Mouse (Mus musculus) embryonic facial prominence, embryonic 14.5 days (tissue): ENCODE results near the gene Bdh1. TPM values are rescaled to one million over a fixed set of nuclear protein-coding genes. Genes with fewer than 3 reads are reported as not detected.

Experiments used
- ATAC-seq: fragments of 200-750 bp; cut with Nextera tagmentation; 2 replicates; pipeline ENCODE4 v1.8.0; 2017; ENCODE audit warnings: low read depth, moderate number of reproducible peaks, moderate TSS enrichment
- DNase-seq: peaks from one replicate; pipeline ENCODE4 v3.0.0-alpha.2; 2015; ENCODE audit warnings: low spot score
- H3K27ac ChIP-seq: fragments of 300-500 bp; sonication (generic); replicated peaks from 2 replicates; pipeline ENCODE4 v1.5.1; 2014; ENCODE audit warnings: low read depth, mild to moderate bottlenecking, low read length, moderate library complexity
- H3K27me3 ChIP-seq: fragments of 300-500 bp; sonication (generic); replicated peaks from 2 replicates; pipeline ENCODE4 v1.6.1; 2014; ENCODE audit warnings: low read length; ENCODE audit not compliant: control insufficient read depth, insufficient read depth
- H3K36me3 ChIP-seq: fragments of 300-500 bp; sonication (generic); 2 replicates; pipeline ENCODE4 v1.6.1; 2014; ENCODE audit warnings: low read length, mixed read lengths; ENCODE audit not compliant: control insufficient read depth, insufficient read depth
- H3K4me1 ChIP-seq: fragments of 300-500 bp; sonication (generic); 2 replicates; pipeline ENCODE4 v1.6.1; 2014; ENCODE audit warnings: antibody characterized with exemption, low read length; ENCODE audit not compliant: control insufficient read depth, insufficient read depth
- H3K4me2 ChIP-seq: fragments of 300-500 bp; sonication (generic); 2 replicates; pipeline ENCODE4 v1.6.1; 2014; ENCODE audit warnings: low read depth, mild to moderate bottlenecking, low read length, moderate library complexity, mixed read lengths
- H3K4me3 ChIP-seq: fragments of 300-500 bp; sonication (generic); 2 replicates; pipeline ENCODE4 v1.5.1; 2014; ENCODE audit warnings: low read depth, mild to moderate bottlenecking, low read length
- H3K9ac ChIP-seq: fragments of 300-500 bp; sonication (generic); 2 replicates; pipeline ENCODE4 v1.6.1; 2014; ENCODE audit warnings: low read depth, mild to moderate bottlenecking, low read length, moderate library complexity, mixed read lengths
- H3K9me3 ChIP-seq: fragments of 300-500 bp; sonication (generic); 2 replicates; pipeline ENCODE4 v1.6.1; 2016; ENCODE audit warnings: low read length; ENCODE audit not compliant: control insufficient read depth
- WGBS: fragments of 180-500 bp; shearing (Covaris S2); extraction: QIAGEN DNeasy Blood & Tissue Kit; methylation state at CpG from one replicate; pipeline ENCODE4 v1.1.7; 2014; 5-methylcytosine and 5-hydroxymethylcytosine counted together
- polyA plus RNA-seq: library from polyadenylated mRNA; unstranded; fragments of >200 nt; fragmentation: Nextera tagmentation; extraction: Ambion mirVana; gene quantifications from 2 replicates; pipeline ENCODE4 v1.2.1, GENCODE M21; 2014

Gene Bdh1
- polyA plus RNA-seq, 1 experiment from 2014 or later: 30.4 TPM

GRCm38 (mm10) chr16:31435146-31435545 lies 13.1 kb downstream of the Bdh1 start:
- Histone ChIP-seq H3K9ac (no peak overlapping the region), H3K27me3 (no peaks in the 10 kb centered on the region), H3K9me3 (no peaks in the 10 kb centered on the region), H3K4me1 (0 out of 2 replicates have a peak, but pooled peaks cover 5% of the 10 kb centered on the region), H3K4me3 (no peak overlapping the region), H3K4me2 (no peak overlapping the region), H3K27ac (no peak overlapping the region), H3K36me3 (peaks cover 14% of the 10 kb centered on the region; the same call in 1 of the 2 replicates)
- ATAC-seq: no peak
- WGBS: 90% methylated on average over 4 of the region's 4 CpGs
- DNase-seq: no peak

DNA sequence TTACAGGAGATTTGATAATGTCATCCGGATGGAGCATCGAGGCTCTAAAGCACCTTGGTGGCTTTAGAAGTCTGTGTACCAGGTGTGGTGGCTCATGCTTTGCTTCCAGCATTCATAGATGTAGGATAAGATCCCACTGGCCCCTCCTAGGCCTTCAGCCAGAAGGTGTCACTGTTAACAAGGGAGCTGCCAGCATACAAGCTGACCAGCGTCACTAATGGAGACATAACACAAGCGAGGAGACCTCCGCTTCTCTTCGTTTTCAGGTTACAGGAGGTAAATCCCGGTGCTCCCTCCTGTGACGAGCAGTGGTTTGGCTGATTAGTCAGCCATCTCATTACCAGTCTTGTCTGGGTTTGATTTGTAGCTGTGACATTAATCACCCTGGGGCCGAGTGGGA lies 14.0 kb downstream of the Bdh1 start:
- no peak for ATAC-seq

DNA sequence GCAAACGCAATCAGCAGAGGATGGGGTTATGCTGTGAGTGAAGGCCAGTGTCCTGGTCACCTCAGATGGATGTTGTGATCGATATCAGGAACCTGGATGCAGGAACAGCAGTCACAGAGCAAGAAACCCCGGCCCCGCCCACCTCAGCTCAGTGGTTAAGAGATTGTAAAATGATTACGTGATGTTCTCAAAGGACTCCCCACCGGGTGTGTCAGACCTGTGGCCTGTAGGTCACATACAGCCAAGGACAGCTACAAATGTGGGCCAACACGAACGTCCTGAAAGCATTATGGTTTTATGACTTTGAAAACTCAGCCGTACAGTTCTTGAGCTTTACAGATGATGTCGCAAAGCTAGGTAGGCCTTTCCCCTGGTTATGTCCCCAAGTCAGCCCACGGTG lies 15.3 kb downstream of the Bdh1 start:
- no peak for ATAC-seq
- WGBS: 81% methylated on average over 11 of the region's 11 CpGs
- H3K9ac ChIP-seq: no peak overlapping the region

More for the DNA sequence above, 14.0 kb downstream of the Bdh1 start:
- Histone ChIP-seq H3K27me3 (no peaks in the 10 kb centered on the region), H3K36me3 (peaks cover 17% of the 10 kb centered on the region; the same call in 1 of the 2 replicates), H3K9ac (no peak overlapping the region), H3K4me1 (0 out of 2 replicates have a peak, but pooled peaks cover 5% of the 10 kb centered on the region), H3K4me2 (no peak overlapping the region), H3K4me3 (no peak overlapping the region), H3K27ac (no peak overlapping the region), H3K9me3 (no peaks in the 10 kb centered on the region)
- no peak for DNase-seq
- WGBS: 56% methylated on average over 9 of the region's 9 CpGs

DNA sequence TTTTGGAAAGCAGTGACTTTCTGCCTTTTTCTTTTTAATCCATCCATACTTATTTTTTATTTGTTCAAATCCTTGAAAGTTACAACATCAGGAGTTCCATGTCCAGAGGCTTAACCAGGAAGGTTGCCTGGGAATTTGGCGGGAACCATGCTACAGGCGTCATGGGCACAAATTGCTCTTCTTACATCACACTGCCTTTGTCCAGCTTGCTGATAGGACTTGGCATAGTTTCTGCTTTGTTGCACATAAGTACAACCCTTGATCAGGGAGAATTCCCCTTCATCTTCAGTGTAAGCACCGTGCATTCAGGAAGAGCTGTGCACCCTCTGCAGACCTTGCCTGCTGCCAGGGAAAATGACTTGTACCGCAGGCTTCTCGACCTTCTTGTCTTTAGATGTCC lies 17.4 kb downstream of the Bdh1 start:
- Histone ChIP-seq H3K27me3 (no peaks in the 10 kb centered on the region), H3K4me3 (no peak overlapping the region), H3K27ac (no peak overlapping the region), H3K9me3 (no peaks in the 10 kb centered on the region), H3K9ac (no peak overlapping the region), H3K4me2 (no peak overlapping the region), H3K4me1 (no peaks in the 10 kb centered on the region), H3K36me3 (peaks cover 17% of the 10 kb centered on the region; the same call in 1 of the 2 replicates)
- no peak for DNase-seq
- 89% methylated on average over 5 of the region's 5 CpGs for WGBS
- ATAC-seq: no peak

More for the DNA sequence above, 15.3 kb downstream of the Bdh1 start:
- DNase-seq: no peak
- H3K4me2 ChIP-seq: no peak overlapping the region
- no peaks in the 10 kb centered on the region for H3K27me3 ChIP-seq
- H3K4me1 ChIP-seq: 0 out of 2 replicates have a peak, but pooled peaks cover 5% of the 10 kb centered on the region
- no peak overlapping the region for H3K4me3 ChIP-seq
- H3K27ac ChIP-seq: no peak overlapping the region
- H3K9me3 ChIP-seq: no peaks in the 10 kb centered on the region
- peaks cover 17% of the 10 kb centered on the region; the same call in 1 of the 2 replicates for H3K36me3 ChIP-seq

GRCm38 (mm10) chr16:31440046-31440445 lies 18.0 kb downstream of the Bdh1 start:
- DNase-seq (no peak), ATAC-seq (no peak)
- no peak overlapping the region for H3K9ac ChIP-seq
- H3K4me3 ChIP-seq: no peak overlapping the region
- no peaks in the 10 kb centered on the region for H3K27me3 ChIP-seq
- H3K9me3 ChIP-seq: no peaks in the 10 kb centered on the region
- H3K4me1 ChIP-seq: no peaks in the 10 kb centered on the region
- H3K4me2 ChIP-seq: no peak overlapping the region
- 92% methylated on average over 1 of the region's 1 CpGs for WGBS
- H3K36me3 ChIP-seq: peaks cover 17% of the 10 kb centered on the region; the same call in 1 of the 2 replicates
- H3K27ac ChIP-seq: no peak overlapping the region

DNA sequence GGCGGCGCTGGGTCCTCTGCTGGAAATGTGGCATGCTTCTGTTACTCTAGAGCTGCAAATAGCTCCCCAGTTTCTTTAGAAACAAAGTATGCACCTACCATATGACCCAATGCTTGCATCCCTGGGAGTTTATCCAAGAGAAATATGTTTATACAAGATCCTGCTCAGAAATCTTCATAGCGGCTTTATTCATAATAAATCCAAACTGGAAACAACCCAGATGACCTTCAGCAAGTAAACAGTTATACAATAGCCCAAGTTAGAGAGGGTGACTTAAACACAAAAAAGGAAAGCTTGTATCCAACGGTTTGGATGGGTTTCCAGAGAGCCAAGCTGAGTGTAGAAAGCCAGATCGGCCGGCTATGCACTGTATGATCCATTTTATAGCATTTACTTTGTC lies 22.4 kb downstream of the Bdh1 start:
- Histone ChIP-seq H3K27ac (no peak overlapping the region), H3K27me3 (no peaks in the 10 kb centered on the region), H3K36me3 (peaks cover 8% of the 10 kb centered on the region; the same call in 1 of the 2 replicates), H3K9me3 (no peaks in the 10 kb centered on the region), H3K4me3 (no peak overlapping the region), H3K4me2 (no peak overlapping the region), H3K4me1 (no peaks in the 10 kb centered on the region), H3K9ac (no peak overlapping the region)
- 87% methylated on average over 6 of the region's 6 CpGs for WGBS
- ATAC-seq: no peak
- no peak for DNase-seq

GRCm38 (mm10) chr16:31446067-31446853 lies 24.2 kb downstream of the Bdh1 start:
- DNase-seq: no peak
- Histone ChIP-seq H3K9ac (no peak overlapping the region), H3K27ac (no peak overlapping the region), H3K4me2 (no peak overlapping the region), H3K36me3 (no peaks in the 10 kb centered on the region), H3K4me1 (no peaks in the 10 kb centered on the region), H3K27me3 (no peaks in the 10 kb centered on the region), H3K9me3 (no peaks in the 10 kb centered on the region), H3K4me3 (no peak overlapping the region)
- ATAC-seq: no peak
- WGBS: 78% methylated on average over 15 of the region's 15 CpGs

GRCm38 (mm10) chr16:31449973-31450372 lies 27.9 kb downstream of the Bdh1 start:
- H3K4me2 ChIP-seq: no peak overlapping the region
- 67% methylated on average over 4 of the region's 4 CpGs for WGBS
- H3K9me3 ChIP-seq: no peaks in the 10 kb centered on the region
- no peaks in the 10 kb centered on the region for H3K36me3 ChIP-seq
- ATAC-seq (no peak), DNase-seq (no peak)
- H3K27ac ChIP-seq: no peak overlapping the region
- no peak overlapping the region for H3K4me3 ChIP-seq
- no peaks in the 10 kb centered on the region for H3K4me1 ChIP-seq
- H3K27me3 ChIP-seq: no peaks in the 10 kb centered on the region
- no peak overlapping the region for H3K9ac ChIP-seq

GRCm38 (mm10) chr16:31451235-31451634 lies 29.2 kb downstream of the Bdh1 start:
- Histone ChIP-seq H3K36me3 (no peaks in the 10 kb centered on the region), H3K4me3 (no peak overlapping the region), H3K4me1 (no peaks in the 10 kb centered on the region), H3K27me3 (no peaks in the 10 kb centered on the region), H3K4me2 (no peak overlapping the region), H3K9ac (no peak overlapping the region), H3K9me3 (no peaks in the 10 kb centered on the region), H3K27ac (no peak overlapping the region)
- 59% methylated on average over 3 of the region's 3 CpGs for WGBS
- no peak for ATAC-seq
- DNase-seq: no peak
